13 mouse cellular contexts compared by ENCODE assay signal in genomic region chr15:84245104-84245503, GRCm38 (mm10). TPM values are rescaled to one million over a fixed set of nuclear protein-coding genes. Genes with fewer than 3 reads are reported as not detected.
DNase-seq lines count a peak whose midpoint lies in the region; ATAC-seq lines count a peak whose summit lies in the region.
"Had no signal": no experiment of that assay in that cellular context is flagged by ENCODE, and none has a peak within 500 bp of the region (broad histone marks: within the 10 kb centered on the region; RNA-seq: fewer than 3 reads in every experiment).

No protein-coding gene starts in this region.

- H3K27me3 ChIP-seq in heart, embryonic 12.5 days (replicated peaks), result no peaks in the 10 kb centered on the region
- no peaks in the 10 kb centered on the region for H3K27me3 ChIP-seq in hindbrain, embryonic 15.5 days
- H3K27me3 ChIP-seq: embryonic facial prominence, embryonic 12.5 days; neural tube, embryonic 12.5 days had no signal

- H3K4me2 ChIP-seq in heart, embryonic 12.5 days, result no peak overlapping the region
- no peak overlapping the region for H3K4me2 ChIP-seq in hindbrain, embryonic 15.5 days
- H3K4me2 ChIP-seq: embryonic facial prominence, embryonic 12.5 days; neural tube, embryonic 12.5 days had no signal

- peaks cover 9% of the 10 kb centered on the region; the same call in 1 of the 2 replicates for H3K9me3 ChIP-seq in heart, embryonic 12.5 days (replicated peaks)
- H3K9me3 ChIP-seq in hindbrain, embryonic 15.5 days, result no peaks in the 10 kb centered on the region
- H3K9me3 ChIP-seq: embryonic facial prominence, embryonic 12.5 days had no signal

- no peak overlapping the region for H3K4me3 ChIP-seq in heart, embryonic 12.5 days
- H3K4me3 ChIP-seq in hindbrain, embryonic 15.5 days, result no peak overlapping the region
- H3K4me3 ChIP-seq: embryonic facial prominence, embryonic 12.5 days; neural tube, embryonic 12.5 days had no signal

- peaks cover 27% of the 10 kb centered on the region for H3K4me1 ChIP-seq in heart, embryonic 12.5 days (replicated peaks)
- peaks cover 8% of the 10 kb centered on the region for H3K4me1 ChIP-seq in hindbrain, embryonic 15.5 days (replicated peaks)
- H3K4me1 ChIP-seq: neural tube, embryonic 12.5 days had no signal

- H3K27ac ChIP-seq in heart, embryonic 12.5 days (ENCODE audit: poor library complexity, severe bottlenecking), result 0 out of 2 replicates have a peak overlapping the region, but pooled peaks have one; percentile 44
- peak overlapping the region; percentile 70 for H3K27ac ChIP-seq in hindbrain, embryonic 15.5 days (replicated peaks)
- H3K27ac ChIP-seq: embryonic facial prominence, embryonic 12.5 days; neural tube, embryonic 12.5 days had no signal

- no peak for ATAC-seq in heart, embryonic 12.5 days (ENCODE audit: insufficient number of reproducible peaks, low FRiP score)
- ATAC-seq in hindbrain, embryonic 15.5 days (ENCODE audit: low FRiP score, low read depth), result peak; percentile 61; the same call in 1 of the 2 replicates

- no peak for DNase-seq in heart, adult 11 months
- peak; percentile 44 for DNase-seq in retina, postnatal 1 day
- DNase-seq in retina, embryonic 14.5 days (ENCODE audit: low spot score), result no peak
- no peak for DNase-seq in thymus, postnatal 36 days
- DNase-seq in urinary bladder, postnatal 4 days (ENCODE audit: low spot score in 2 of 2), result no peak
- DNase-seq in c-Kit-positive CD71-positive TER-119-positive erythroid progenitor cells, embryonic 14.5 days (ENCODE audit: low spot score), result no peak
- DNase-seq: cerebellum, adult 9-11 months; kidney, postnatal 14 days; thymus, postnatal 14 days had no signal

- peak overlapping the region; percentile 19 for H3K9ac ChIP-seq in heart, embryonic 12.5 days
- no peak overlapping the region for H3K9ac ChIP-seq in hindbrain, embryonic 15.5 days
- H3K9ac ChIP-seq: embryonic facial prominence, embryonic 12.5 days; neural tube, embryonic 12.5 days had no signal

- peaks cover 10% of the 10 kb centered on the region; the same call in 1 of the 2 replicates for H3K36me3 ChIP-seq in heart, embryonic 12.5 days
- no peaks in the 10 kb centered on the region for H3K36me3 ChIP-seq in hindbrain, embryonic 15.5 days
- H3K36me3 ChIP-seq: embryonic facial prominence, embryonic 12.5 days; neural tube, embryonic 12.5 days had no signal

- 80% methylated on average over 7 of the region's 7 CpGs for WGBS in heart, embryonic 12.5 days
- WGBS in hindbrain, embryonic 15.5 days, result 54% methylated on average over 7 of the region's 7 CpGs

RNA-seq across cellular contexts. Expression of gene Parvb, which starts 13.3 kb away (rescaled TPM):
- 13.5 and 13.8 TPM in 2 replicates for polyA plus RNA-seq in heart, embryonic 12.5 days (2016; fragmentation: Nextera tagmentation; extraction: Ambion mirVana)
- 3.7 and 5.5 TPM in 2 replicates for polyA plus RNA-seq in hindbrain, embryonic 15.5 days (2015; fragmentation: Nextera tagmentation; extraction: Ambion mirVana)

RNA-seq across cellular contexts. Expression of gene Samm50, which starts 53.1 kb away (rescaled TPM):
- polyA plus RNA-seq in heart, embryonic 12.5 days (2016; fragmentation: Nextera tagmentation; extraction: Ambion mirVana), result 122 and 125 TPM in 2 replicates
- polyA plus RNA-seq in hindbrain, embryonic 15.5 days (2015; fragmentation: Nextera tagmentation; extraction: Ambion mirVana), result 85.9 and 88.6 TPM in 2 replicates
